Mouse (Mus musculus) yolk sac, embryonic 10.5 days (tissue): ENCODE data around the gene Tnfsf13.

Experiments used
- DNase-seq: peaks from one replicate; pipeline ENCODE4 v3.0.0-alpha.2; 2017; ENCODE audit warnings: low spot score

Gene Tnfsf13

GRCm38 (mm10) chr11:69653399-69653798 lies 32.2 kb downstream of the Tnfsf13 start:
- no peak for DNase-seq

GRCm38 (mm10) chr11:69645860-69646259 lies 39.7 kb downstream of the Tnfsf13 start:
- no peak for DNase-seq

DNA sequence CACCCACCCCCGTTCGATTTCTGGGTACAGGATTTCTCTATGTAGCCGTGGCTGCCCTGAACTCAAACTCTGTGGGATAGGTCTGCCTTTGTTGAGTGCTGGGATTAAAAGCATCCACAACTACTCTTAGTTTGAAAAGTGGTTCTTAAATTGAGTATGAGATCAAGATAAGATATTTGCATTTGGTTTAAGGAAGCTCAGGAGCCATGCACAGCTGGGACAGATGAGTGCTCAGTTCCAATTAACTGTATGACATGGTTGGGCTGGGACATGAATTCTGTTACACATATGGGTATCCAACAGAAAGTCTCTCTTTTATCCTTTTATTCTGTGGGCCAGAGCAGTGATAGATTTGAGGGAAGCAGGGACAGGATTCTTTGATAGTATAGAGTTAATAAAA lies 50.1 kb downstream of the Tnfsf13 start:
- DNase-seq = no peak

- no peak for DNase-seq
Observed at GRCm38 (mm10) chr11:69633128-69633866, 52.3 kb downstream of the Tnfsf13 start.
